Mouse (Mus musculus) intestine, postnatal 0 days (tissue): Measurements from ENCODE around the gene Plppr1. TPM values are rescaled to one million over a fixed set of nuclear protein-coding genes. Genes with fewer than 3 reads are reported as not detected.

ENCODE experiments used
- ATAC-seq: fragments of 200-750 bp; cut with Nextera tagmentation; 2 replicates; pipeline ENCODE4 v1.8.0; 2017; ENCODE audit warnings: mild to moderate bottlenecking, moderate TSS enrichment, moderate library complexity
- H3K27ac ChIP-seq: fragments of 300-500 bp; sonication (generic); 2 replicates; pipeline ENCODE4 v1.5.1; 2014; ENCODE audit warnings: mild to moderate bottlenecking, low read depth, low read length, moderate library complexity
- H3K27me3 ChIP-seq: fragments of 300-500 bp; sonication (generic); replicated peaks from 2 replicates; pipeline ENCODE4 v1.6.1; 2014; ENCODE audit warnings: low read length, mixed read lengths; ENCODE audit not compliant: control insufficient read depth, insufficient read depth
- H3K36me3 ChIP-seq: fragments of 300-500 bp; sonication (generic); 2 replicates; pipeline ENCODE4 v1.6.1; 2014; ENCODE audit warnings: mild to moderate bottlenecking, moderate library complexity; ENCODE audit not compliant: control insufficient read depth, insufficient read depth
- H3K4me1 ChIP-seq: fragments of 300-500 bp; sonication (generic); replicated peaks from 2 replicates; pipeline ENCODE4 v1.6.1; 2014; ENCODE audit warnings: antibody characterized with exemption, low read length, mixed read lengths; ENCODE audit not compliant: control insufficient read depth, insufficient read depth
- H3K4me2 ChIP-seq: fragments of 300-500 bp; sonication (generic); replicated peaks from 2 replicates; pipeline ENCODE4 v1.6.1; 2014; ENCODE audit warnings: low read depth, mild to moderate bottlenecking, moderate library complexity
- H3K4me3 ChIP-seq: fragments of 300-500 bp; sonication (generic); 2 replicates; pipeline ENCODE4 v1.5.1; 2014; ENCODE audit warnings: low read depth, low read length
- H3K9ac ChIP-seq: fragments of 300-500 bp; sonication (generic); 2 replicates; pipeline ENCODE4 v1.6.1; 2014; ENCODE audit warnings: mild to moderate bottlenecking, low read depth, low read length
- H3K9me3 ChIP-seq: fragments of 300-500 bp; sonication (generic); 2 replicates; pipeline ENCODE4 v1.6.1; 2016; ENCODE audit warnings: mixed run types; ENCODE audit not compliant: control insufficient read depth
- CTCF ChIP-seq: sonication (generic); IDR thresholded peaks from 2 replicates; pipeline ENCODE4 v1.5.1; 2016; ENCODE audit warnings: low read depth, mild to moderate bottlenecking, control low read depth, antibody characterized with exemption, moderate library complexity
- WGBS: fragments of 180-500 bp; shearing (Covaris S2); extraction: QIAGEN DNeasy Blood & Tissue Kit; methylation state at CpG from one replicate; pipeline ENCODE4 v1.1.7; 2014; 5-methylcytosine and 5-hydroxymethylcytosine counted together
- polyA plus RNA-seq: library from polyadenylated mRNA; unstranded; fragments of >200 nt; fragmentation: Nextera tagmentation; extraction: Ambion mirVana; gene quantifications from 2 replicates; pipeline ENCODE4 v1.2.1, GENCODE M21; 2015

The Plppr1 gene
- polyA plus RNA-seq, 1 experiment from 2014 or later = 0.47 TPM

GRCm38 (mm10) chr4:49233032-49233406, 173.9 kb downstream of the Plppr1 start:
- H3K27ac ChIP-seq = no peak overlapping the region

GRCm38 (mm10) chr4:49238111-49238510, 179.0 kb downstream of the Plppr1 start:
- no peak for TF ChIP-seq CTCF
- no peak overlapping the region for H3K27ac ChIP-seq
- ATAC-seq = no peak
- no peaks in the 10 kb centered on the region for H3K27me3 ChIP-seq
- H3K36me3 ChIP-seq = no peaks in the 10 kb centered on the region
- H3K9me3 ChIP-seq = no peaks in the 10 kb centered on the region
- no peak overlapping the region for H3K9ac ChIP-seq
- no peak overlapping the region for H3K4me3 ChIP-seq
- no peaks in the 10 kb centered on the region for H3K4me1 ChIP-seq
- WGBS = 94% methylated on average over 4 of the region's 4 CpGs
- H3K4me2 ChIP-seq = no peak overlapping the region

More at GRCm38 (mm10) chr4:49233032-49233406, 173.9 kb downstream of the Plppr1 start:
- ATAC-seq = no peak
- Histone ChIP-seq H3K9me3 (no peaks in the 10 kb centered on the region), H3K36me3 (no peaks in the 10 kb centered on the region), H3K4me1 (no peaks in the 10 kb centered on the region), H3K27me3 (no peaks in the 10 kb centered on the region), H3K9ac (no peak overlapping the region), H3K4me3 (no peak overlapping the region), H3K4me2 (no peak overlapping the region)
- 67% methylated on average over 3 of the region's 3 CpGs for WGBS
- no peak for TF ChIP-seq CTCF

DNA sequence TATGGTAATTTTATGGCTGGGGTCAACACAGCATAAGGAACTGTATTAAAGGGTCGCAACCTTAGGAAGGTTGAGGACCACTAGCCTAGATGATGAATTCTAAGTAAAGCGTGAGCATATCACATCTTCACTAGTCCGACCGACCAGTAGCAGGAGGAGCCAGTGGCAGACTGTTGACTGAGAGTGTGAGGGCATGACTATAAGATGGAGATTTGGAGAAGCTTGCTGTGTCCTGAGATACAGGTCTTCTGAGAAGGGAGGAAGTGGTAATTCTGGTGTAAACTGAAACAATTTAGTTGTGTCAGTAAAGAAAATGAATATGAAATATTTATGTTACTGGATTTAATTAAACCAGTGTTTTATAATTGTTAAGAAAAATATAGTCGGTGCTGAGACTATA, 180.4 kb downstream of the Plppr1 start:
- H3K4me3 ChIP-seq = no peak overlapping the region
- no peak for TF ChIP-seq CTCF
- no peak for ATAC-seq
- H3K27me3 ChIP-seq = no peaks in the 10 kb centered on the region
- no peak overlapping the region for H3K27ac ChIP-seq
- 87% methylated on average over 5 of the region's 5 CpGs for WGBS
- no peaks in the 10 kb centered on the region for H3K4me1 ChIP-seq
- H3K36me3 ChIP-seq = no peaks in the 10 kb centered on the region
- no peak overlapping the region for H3K9ac ChIP-seq
- no peak overlapping the region for H3K4me2 ChIP-seq
- H3K9me3 ChIP-seq = no peaks in the 10 kb centered on the region

- Histone ChIP-seq H3K27ac (no peak overlapping the region), H3K4me2 (no peak overlapping the region), H3K4me3 (no peak overlapping the region), H3K27me3 (no peaks in the 10 kb centered on the region), H3K36me3 (no peaks in the 10 kb centered on the region), H3K9ac (no peak overlapping the region), H3K9me3 (no peaks in the 10 kb centered on the region), H3K4me1 (no peaks in the 10 kb centered on the region)
- WGBS = 78% methylated on average over 5 of the region's 5 CpGs
- TF ChIP-seq CTCF = no peak
- ATAC-seq = no peak
Measured at GRCm38 (mm10) chr4:49244791-49245190, 185.7 kb downstream of the Plppr1 start.

GRCm38 (mm10) chr4:49245274-49245673, 186.2 kb downstream of the Plppr1 start:
- no peak overlapping the region for H3K9ac ChIP-seq
- no peak overlapping the region for H3K4me3 ChIP-seq
- H3K27ac ChIP-seq = no peak overlapping the region
- H3K9me3 ChIP-seq = no peaks in the 10 kb centered on the region
- no peaks in the 10 kb centered on the region for H3K4me1 ChIP-seq
- no peaks in the 10 kb centered on the region for H3K27me3 ChIP-seq
- no peak for ATAC-seq
- H3K36me3 ChIP-seq = no peaks in the 10 kb centered on the region
- TF ChIP-seq CTCF = no peak
- WGBS = 93% methylated on average over 2 of the region's 2 CpGs
- no peak overlapping the region for H3K4me2 ChIP-seq

DNA sequence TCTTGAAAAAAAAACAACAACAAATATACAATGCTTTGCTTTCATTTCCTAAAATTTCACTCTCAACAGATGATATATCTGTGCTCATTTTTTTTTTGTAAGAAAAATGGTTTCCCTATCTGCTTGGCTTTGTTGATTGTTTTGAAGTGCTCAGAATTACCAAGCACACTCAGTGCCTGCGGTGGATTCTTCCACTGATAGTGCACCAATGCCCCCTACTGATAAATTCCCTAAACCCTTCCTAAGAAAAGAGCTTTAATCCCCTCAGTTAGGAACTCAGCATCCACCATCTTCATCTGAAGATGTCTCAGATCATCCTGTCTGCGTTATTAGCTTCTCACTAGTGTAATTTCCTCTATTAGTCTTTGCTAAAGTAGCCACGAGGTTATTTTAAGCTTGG, 192.2 kb downstream of the Plppr1 start:
- Histone ChIP-seq H3K4me3 (no peak overlapping the region), H3K27ac (no peak overlapping the region), H3K9me3 (no peaks in the 10 kb centered on the region), H3K36me3 (no peaks in the 10 kb centered on the region), H3K4me1 (no peaks in the 10 kb centered on the region), H3K4me2 (no peak overlapping the region), H3K9ac (no peak overlapping the region), H3K27me3 (no peaks in the 10 kb centered on the region)
- no peak for ATAC-seq
- peak; percentile 68 for TF ChIP-seq CTCF
- 24% methylated on average over 3 of the region's 3 CpGs for WGBS

DNA sequence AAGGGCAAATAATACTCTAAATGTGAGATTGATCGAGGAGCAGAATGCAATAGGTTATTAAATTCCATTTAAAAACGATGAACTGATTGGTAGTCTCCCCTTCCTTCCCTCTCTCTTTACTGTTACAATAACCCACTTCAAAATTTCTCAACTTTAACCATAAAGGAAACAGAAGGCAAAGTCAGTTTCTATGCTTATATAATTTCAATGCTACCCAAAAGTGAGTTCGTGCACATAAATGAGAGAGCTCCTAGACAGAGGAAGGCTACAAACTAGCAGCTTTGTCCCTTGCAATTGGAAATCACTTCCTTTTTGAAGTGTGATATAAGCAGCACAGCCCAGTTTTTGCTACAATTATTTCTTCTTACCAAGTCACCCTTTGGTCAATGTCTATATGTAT, 193.1 kb downstream of the Plppr1 start:
- no peak for ATAC-seq
- no peak overlapping the region for H3K27ac ChIP-seq
- H3K4me3 ChIP-seq = no peak overlapping the region
- H3K4me1 ChIP-seq = no peaks in the 10 kb centered on the region
- no peak for TF ChIP-seq CTCF
- H3K27me3 ChIP-seq = no peaks in the 10 kb centered on the region
- H3K9ac ChIP-seq = no peak overlapping the region
- H3K36me3 ChIP-seq = no peaks in the 10 kb centered on the region
- WGBS = 77% methylated on average over 3 of the region's 3 CpGs
- H3K9me3 ChIP-seq = no peaks in the 10 kb centered on the region
- H3K4me2 ChIP-seq = no peak overlapping the region
